Mouse (Mus musculus): ENCODE data around the gene Ltbr.
"Not testable (repeated sequence)": the region's sequence is repeated elsewhere in the genome, so short reads cannot be mapped to it uniquely, and the experiment has no call there.

Ltbr gene

GRCm38 (mm10) chr6:125312581-125313355 lies 917 bp downstream of the Ltbr start:
- in situ Hi-C loops (cut with MboI), result no loop called here

- in situ Hi-C loops (cut with MboI), result no loop called here
Observed at GRCm38 (mm10) chr6:125312171-125312570, 1.5 kb downstream of the Ltbr start.

GRCm38 (mm10) chr6:125309406-125309805 lies 4.3 kb downstream of the Ltbr start:
- in situ Hi-C loops (cut with MboI), result no loop called here

- in situ Hi-C loops (cut with MboI), result no loop called here
Observed at GRCm38 (mm10) chr6:125308921-125309320, 4.8 kb downstream of the Ltbr start.

- in situ Hi-C loops (cut with MboI), result no loop called here
Observed at GRCm38 (mm10) chr6:125307091-125307490, 6.6 kb downstream of the Ltbr start.

- in situ Hi-C loops (cut with MboI), result no loop called here
Observed at GRCm38 (mm10) chr6:125305465-125305864, 8.2 kb downstream of the Ltbr start.

GRCm38 (mm10) chr6:125304408-125304807 lies 9.3 kb downstream of the Ltbr start:
- in situ Hi-C loops (cut with MboI), result not testable (repeated sequence)

- in situ Hi-C loops (cut with MboI), result no loop called here
Observed at GRCm38 (mm10) chr6:125303242-125303641, 10.4 kb downstream of the Ltbr start.

- in situ Hi-C loops (cut with MboI), result no loop called here
Observed at GRCm38 (mm10) chr6:125302231-125302982, 11.3 kb downstream of the Ltbr start.

- in situ Hi-C loops (cut with MboI), result no loop called here
Observed at GRCm38 (mm10) chr6:125300982-125301381, 12.7 kb downstream of the Ltbr start.

GRCm38 (mm10) chr6:125297149-125297820 lies 16.4 kb downstream of the Ltbr start:
- in situ Hi-C loops (cut with MboI), result no loop called here

- in situ Hi-C loops (cut with MboI), result no loop called here
Observed at GRCm38 (mm10) chr6:125294049-125294448, 19.6 kb downstream of the Ltbr start.

GRCm38 (mm10) chr6:125292256-125292655 lies 21.4 kb downstream of the Ltbr start:
- in situ Hi-C loops (cut with MboI), result no loop called here

GRCm38 (mm10) chr6:125291329-125291728 lies 22.4 kb downstream of the Ltbr start:
- in situ Hi-C loops (cut with MboI), result no loop called here

- in situ Hi-C loops (cut with MboI), result no loop called here
Observed at GRCm38 (mm10) chr6:125288730-125289129, 25.0 kb downstream of the Ltbr start.

GRCm38 (mm10) chr6:125286944-125287343 lies 26.7 kb downstream of the Ltbr start:
- in situ Hi-C loops (cut with MboI), result no loop called here

- in situ Hi-C loops (cut with MboI), result no loop called here
Observed at GRCm38 (mm10) chr6:125285890-125286289, 27.8 kb downstream of the Ltbr start, which contains the start of gene Tuba3a. Gene Tuba3a (minus strand): TSS chr6:125286042.

GRCm38 (mm10) chr6:125284751-125285150 lies 28.9 kb downstream of the Ltbr start:
- in situ Hi-C loops (cut with MboI), result no loop called here

- in situ Hi-C loops (cut with MboI), result no loop called here
Observed at GRCm38 (mm10) chr6:125284250-125284649, 29.4 kb downstream of the Ltbr start.

GRCm38 (mm10) chr6:125282721-125283120 lies 31.0 kb downstream of the Ltbr start:
- in situ Hi-C loops (cut with MboI), result not testable (repeated sequence)

GRCm38 (mm10) chr6:125279729-125280128 lies 34.0 kb downstream of the Ltbr start:
- in situ Hi-C loops (cut with MboI), result no loop called here

- in situ Hi-C loops (cut with MboI), result loop anchor here (5.0 kb wide), 2 partner anchors 58 to 113 kb away; partner anchors contain the start of gene Vamp1
Observed at GRCm38 (mm10) chr6:125274841-125275563, 38.7 kb downstream of the Ltbr start.
